Mouse (Mus musculus) hindbrain, embryonic 14.5 days (tissue): ENCODE data around the gene Slc25a53. TPM values are rescaled to one million over a fixed set of nuclear protein-coding genes. Genes with fewer than 3 reads are reported as not detected.
"Not testable (repeated sequence)": the region's sequence is repeated elsewhere in the genome, so short reads cannot be mapped to it uniquely, and the experiment has no call there.

ENCODE experiments used
- ATAC-seq: fragments of 200-750 bp; cut with Nextera tagmentation; 2 replicates; pipeline ENCODE4 v1.8.0; 2017; ENCODE audit warnings: moderate number of reproducible peaks, mild to moderate bottlenecking, moderate TSS enrichment, moderate library complexity; ENCODE audit not compliant: low FRiP score
- DNase-seq: peaks from one replicate; pipeline ENCODE4 v3.0.0-alpha.2; 2015; ENCODE audit warnings: low spot score
- H3K27ac ChIP-seq: fragments of 300-500 bp; sonication (generic); 2 replicates; pipeline ENCODE4 v1.5.1; 2014; ENCODE audit warnings: mild to moderate bottlenecking, moderate library complexity
- H3K27me3 ChIP-seq: fragments of 300-500 bp; sonication (generic); 2 replicates; pipeline ENCODE4 v1.6.1; 2014; ENCODE audit warnings: mild to moderate bottlenecking, low read length, mixed read lengths; ENCODE audit not compliant: control insufficient read depth, insufficient read depth
- H3K36me3 ChIP-seq: fragments of 300-500 bp; sonication (generic); replicated peaks from 2 replicates; pipeline ENCODE4 v1.6.1; 2014; ENCODE audit not compliant: control insufficient read depth, insufficient read depth
- H3K4me1 ChIP-seq: fragments of 300-500 bp; sonication (generic); replicated peaks from 2 replicates; pipeline ENCODE4 v1.6.1; 2014; ENCODE audit warnings: antibody characterized with exemption, low read length, mixed read lengths; ENCODE audit not compliant: control insufficient read depth, insufficient read depth
- H3K4me2 ChIP-seq: fragments of 300-500 bp; sonication (generic); replicated peaks from 2 replicates; pipeline ENCODE4 v1.6.1; 2014; ENCODE audit warnings: mild to moderate bottlenecking, moderate library complexity
- H3K4me3 ChIP-seq: fragments of 300-500 bp; sonication (generic); replicated peaks from 2 replicates; pipeline ENCODE4 v1.5.1; 2014; ENCODE audit warnings: mild to moderate bottlenecking, low read length
- H3K9ac ChIP-seq: fragments of 300-500 bp; sonication (generic); 2 replicates; pipeline ENCODE4 v1.6.1; 2014
- H3K9me3 ChIP-seq: fragments of 300-500 bp; sonication (generic); 2 replicates; pipeline ENCODE4 v1.6.1; 2016; ENCODE audit warnings: low read length; ENCODE audit not compliant: control insufficient read depth
- WGBS: fragments of 180-500 bp; shearing (Covaris S2); extraction: QIAGEN DNeasy Blood & Tissue Kit; methylation state at CpG from one replicate; pipeline ENCODE4 v1.1.7; 2014; 5-methylcytosine and 5-hydroxymethylcytosine counted together
- polyA plus RNA-seq: library from polyadenylated mRNA; unstranded; fragments of >200 nt; fragmentation: Nextera tagmentation; extraction: Ambion mirVana; gene quantifications from 2 replicates; pipeline ENCODE4 v1.2.1, GENCODE M21; 2014

Slc25a53 gene
- polyA plus RNA-seq, 1 experiment from 2014 or later = 12.9 TPM

DNA sequence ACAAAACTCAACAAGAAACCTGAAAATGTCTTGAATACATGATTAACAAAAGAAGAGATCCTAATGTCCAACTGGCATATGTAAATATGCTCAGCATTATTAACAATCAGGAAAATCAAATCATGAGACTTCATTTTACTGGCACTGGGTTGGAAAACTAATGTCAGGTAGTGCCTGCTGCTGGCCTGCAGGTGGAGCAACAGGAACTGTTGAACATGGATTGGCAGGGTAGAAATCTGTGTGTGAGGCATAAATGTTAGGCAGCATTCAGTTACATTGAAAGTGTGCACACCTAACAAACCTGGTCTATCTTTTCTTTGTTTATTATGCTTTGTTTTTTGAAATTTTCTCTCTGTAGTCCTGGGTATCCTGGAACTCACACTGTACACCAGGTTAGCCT is 59.5 kb downstream of the Slc25a53 start:
- no peak overlapping the region for H3K27ac ChIP-seq
- no peak overlapping the region for H3K4me2 ChIP-seq
- DNase-seq (no peak), ATAC-seq (no peak)
- H3K4me1 ChIP-seq = no peaks in the 10 kb centered on the region
- no peak overlapping the region for H3K9ac ChIP-seq
- H3K9me3 ChIP-seq = no peaks in the 10 kb centered on the region
- H3K4me3 ChIP-seq = no peak overlapping the region
- H3K36me3 ChIP-seq = no peaks in the 10 kb centered on the region
- H3K27me3 ChIP-seq = no peaks in the 10 kb centered on the region

DNA sequence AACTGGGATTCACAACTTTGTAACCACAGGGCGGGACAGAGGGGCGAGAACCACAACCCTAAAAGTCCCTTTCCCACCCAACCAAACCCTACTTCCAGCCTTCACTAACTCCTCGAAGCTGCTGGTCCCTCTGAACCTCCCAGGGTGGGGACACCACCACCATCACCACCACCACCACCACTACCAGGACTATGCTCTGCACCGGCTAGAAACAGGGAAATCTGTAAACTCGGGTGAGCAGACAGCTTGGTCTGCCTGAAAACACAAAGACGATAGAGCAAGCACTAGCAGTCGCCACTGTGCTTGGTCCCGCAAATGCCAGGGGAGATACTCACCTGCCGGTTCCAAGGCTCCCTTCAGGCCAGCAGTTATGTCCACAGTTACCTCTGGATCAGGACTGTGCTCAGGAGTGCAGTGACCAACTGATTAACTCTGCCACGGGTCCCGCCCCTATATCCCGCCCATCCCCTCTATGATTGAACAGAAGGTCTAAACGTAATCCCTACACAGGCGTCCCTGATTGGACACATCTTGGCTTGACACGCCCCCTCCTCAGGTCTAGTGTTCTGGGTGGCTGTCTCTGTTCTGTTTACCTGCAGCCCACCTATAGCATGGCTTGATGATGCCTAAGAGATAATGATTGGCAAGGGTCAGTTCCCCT is 61.5 kb downstream of the Slc25a53 start, which contains the start of the genes Tmsb15l and Tmsb15b1:
TSS of gene Tmsb15l (minus strand) at position 446 of the 661 bp plus-strand sequence.
TSS of gene Tmsb15b1 (minus strand) at position 451 of the 661 bp plus-strand sequence.
- H3K4me2 ChIP-seq = peak within 1 kb of the TSS; percentile 56
- no peaks in the 10 kb centered on the region for H3K4me1 ChIP-seq
- no peaks in the 10 kb centered on the region for H3K9me3 ChIP-seq
- peak; percentile 100 for ATAC-seq
- H3K4me3 ChIP-seq = peak within 1 kb of the TSS; percentile 41
- peak within 1 kb of the TSS; percentile 53 for H3K9ac ChIP-seq
- H3K27ac ChIP-seq = no peak within 1 kb of the TSS
- DNase-seq = peak; percentile 73
- H3K36me3 ChIP-seq = no peaks in the 10 kb centered on the region
- WGBS = 30% methylated on average over 15 of the region's 15 CpGs
- no peaks in the 10 kb centered on the region for H3K27me3 ChIP-seq

DNA sequence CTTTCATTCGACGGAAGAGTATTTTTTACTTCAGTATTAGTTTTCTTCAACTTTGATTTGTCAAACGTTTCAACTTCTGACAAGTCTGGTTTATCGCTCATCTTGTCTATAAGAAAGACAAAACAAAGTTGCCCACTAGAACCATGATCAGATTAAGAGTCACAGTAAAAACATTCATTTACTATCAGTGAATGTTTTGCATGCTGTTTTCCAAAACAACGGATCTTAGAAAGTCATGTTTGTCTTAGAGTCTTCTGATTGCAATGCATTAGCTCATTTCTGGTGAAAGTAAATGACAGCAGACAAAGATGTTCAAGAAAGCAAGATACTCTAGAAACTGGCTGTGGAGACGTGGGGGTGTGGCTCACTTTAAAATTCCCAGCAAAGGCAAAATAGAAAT is 62.7 kb downstream of the Slc25a53 start, which contains the start of gene Tmsb15b2:
TSS of gene Tmsb15b2 (minus strand) at position 101 of the 400 bp plus-strand sequence.
- H3K27ac ChIP-seq, DNase-seq, H3K36me3 ChIP-seq, ATAC-seq, H3K27me3 ChIP-seq, H3K9me3 ChIP-seq, H3K4me1 ChIP-seq: not testable (repeated sequence)
- H3K4me2 ChIP-seq = peak within 1 kb of the TSS; percentile 56
- H3K9ac ChIP-seq = peak within 1 kb of the TSS; percentile 53
- 87% methylated on average over 6 of the region's 6 CpGs for WGBS
- H3K4me3 ChIP-seq = peak within 1 kb of the TSS; percentile 41

DNA sequence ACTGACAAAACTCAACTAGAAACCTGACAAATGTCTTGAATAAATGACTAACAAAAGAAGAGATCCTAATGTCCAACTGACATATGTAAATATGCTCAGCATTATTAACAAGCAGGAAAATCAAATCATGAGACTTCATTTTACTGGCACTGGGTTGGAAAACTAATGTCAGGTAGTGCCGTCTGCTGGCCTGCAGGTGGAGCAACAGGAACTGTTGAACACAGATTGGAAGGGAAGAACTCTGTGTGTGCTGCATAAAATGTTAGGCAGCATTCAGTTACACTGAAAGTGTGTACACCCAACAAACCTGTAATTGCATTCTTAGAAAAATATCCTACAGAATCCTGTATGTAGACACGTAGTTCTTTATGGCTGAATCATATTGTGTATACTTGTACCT is 78.4 kb downstream of the Slc25a53 start:
- ATAC-seq (no peak), DNase-seq (no peak)
- Histone ChIP-seq H3K4me3 (no peak overlapping the region), H3K9ac (no peak overlapping the region), H3K36me3 (no peaks in the 10 kb centered on the region), H3K27ac (no peak overlapping the region), H3K27me3 (no peaks in the 10 kb centered on the region), H3K9me3 (no peaks in the 10 kb centered on the region), H3K4me2 (no peak overlapping the region), H3K4me1 (no peaks in the 10 kb centered on the region)
- 20% methylated on average over 2 of the region's 2 CpGs for WGBS

DNA sequence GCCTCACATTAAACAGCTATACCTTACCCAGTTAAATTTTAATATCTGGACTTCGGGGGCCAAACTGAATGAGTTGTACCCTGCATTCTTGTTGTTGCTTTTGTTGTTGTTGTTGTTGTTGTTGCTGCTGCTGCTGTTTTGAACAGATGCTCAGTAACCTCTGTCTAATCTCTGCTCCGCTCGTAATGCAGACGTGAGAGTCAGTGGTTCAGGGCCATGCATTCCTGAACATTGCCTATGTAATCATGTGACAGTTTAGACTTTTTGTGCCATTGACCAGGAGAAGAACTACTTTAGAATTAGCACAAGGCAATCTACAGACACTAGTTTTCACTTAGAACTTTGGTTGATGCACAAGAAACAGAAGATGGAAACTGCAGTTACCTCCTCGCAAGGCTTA is 79.8 kb downstream of the Slc25a53 start:
- ATAC-seq = peak; percentile 23; the same call in 1 of the 2 replicates
- DNase-seq, H3K36me3 ChIP-seq, H3K9me3 ChIP-seq, H3K4me1 ChIP-seq, H3K27me3 ChIP-seq: not testable (repeated sequence)
- H3K9ac ChIP-seq = peak overlapping the region; percentile 36; the same call in 1 of the 2 replicates
- H3K27ac ChIP-seq = 0 out of 2 replicates have a peak overlapping the region, but pooled peaks have one; percentile 7
- H3K4me2 ChIP-seq = peak overlapping the region; percentile 50
- H3K4me3 ChIP-seq = peak overlapping the region; percentile 39
- WGBS = 67% methylated on average over 5 of the region's 5 CpGs

DNA sequence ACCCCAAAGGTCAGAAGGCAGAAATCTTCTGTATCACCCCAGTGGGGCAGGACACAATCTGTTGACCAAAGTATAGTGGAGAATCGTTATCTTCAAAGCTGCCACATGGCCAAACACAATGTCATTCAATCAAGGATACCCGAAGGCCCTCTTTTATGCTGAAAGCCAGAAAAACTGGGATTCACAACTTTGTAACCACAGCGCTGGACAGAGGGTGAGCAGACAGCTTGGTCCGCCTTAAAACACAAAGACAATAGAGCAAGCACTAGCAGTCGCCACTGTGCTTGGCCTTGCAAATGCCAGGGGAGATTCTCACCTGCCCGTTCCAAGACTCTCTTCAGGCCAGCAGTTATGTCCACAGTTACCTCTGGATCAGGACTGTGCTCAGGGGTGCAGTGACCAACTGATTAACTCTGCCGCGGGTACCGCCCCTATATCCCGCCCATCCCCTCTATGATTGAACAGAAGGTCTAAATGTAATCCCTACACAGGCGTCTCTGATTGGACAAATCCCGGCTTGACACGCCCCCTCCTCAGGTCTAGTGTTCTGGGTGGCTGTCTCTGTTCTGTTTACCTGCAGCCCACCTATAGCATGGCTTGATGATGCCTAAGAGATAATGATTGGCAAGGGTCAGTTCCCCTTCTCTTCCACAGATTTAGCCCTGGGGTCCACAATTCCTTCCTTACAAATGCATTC is 80.4 kb downstream of the Slc25a53 start:
- peak overlapping the region; percentile 50 for H3K4me2 ChIP-seq
- 24% methylated on average over 13 of the region's 13 CpGs for WGBS

DNA sequence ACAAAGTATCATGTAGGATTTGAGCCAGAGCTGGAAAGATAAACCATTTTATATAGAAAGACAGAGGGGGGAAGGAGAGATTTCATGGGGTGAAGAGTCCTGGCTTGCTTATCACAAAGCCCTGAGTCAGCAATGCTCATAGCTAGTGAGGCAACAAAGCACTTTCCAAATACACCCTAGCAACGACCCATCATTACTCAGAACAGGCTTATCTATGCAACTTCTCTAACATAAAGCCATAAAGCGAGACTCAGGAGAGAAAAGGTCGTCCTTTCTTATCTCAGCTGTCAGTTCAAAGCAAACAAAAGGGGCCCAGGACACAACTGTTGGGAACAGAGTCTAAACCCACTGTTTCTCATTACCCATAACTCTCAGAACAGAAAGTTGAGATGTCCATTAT is 100.1 kb downstream of the Slc25a53 start:
- Histone ChIP-seq H3K27me3 (no peaks in the 10 kb centered on the region), H3K36me3 (no peaks in the 10 kb centered on the region), H3K27ac (no peak overlapping the region), H3K9me3 (no peaks in the 10 kb centered on the region), H3K4me1 (no peaks in the 10 kb centered on the region), H3K9ac (no peak overlapping the region), H3K4me2 (no peak overlapping the region), H3K4me3 (no peak overlapping the region)
- ATAC-seq (no peak), DNase-seq (no peak)
- WGBS = 52% methylated on average over 3 of the region's 3 CpGs

More for the DNA sequence above, 80.4 kb downstream of the Slc25a53 start:
- peak overlapping the region; percentile 39 for H3K4me3 ChIP-seq
- not testable (repeated sequence) for H3K27me3 ChIP-seq, H3K36me3 ChIP-seq, H3K4me1 ChIP-seq, H3K9me3 ChIP-seq
- DNase-seq (peak; percentile 69), ATAC-seq (peak; percentile 100)
- peak overlapping the region; percentile 47 for H3K9ac ChIP-seq
- H3K27ac ChIP-seq = 0 out of 2 replicates have a peak overlapping the region, but pooled peaks have one; percentile 7

Other genes with a start within 250 kb of the Slc25a53 start
- gene Plp1, start 215.6 kb downstream of the Slc25a53 start, polyA plus RNA-seq = 11.9 and 12.3 TPM in 2 replicates
- gene Rab9b, start 169.5 kb downstream of the Slc25a53 start, polyA plus RNA-seq = 23.8 and 25.8 TPM in 2 replicates
- not detected in 2 replicates for gene H2bfm, start 111.0 kb downstream of the Slc25a53 start, polyA plus RNA-seq
- 75.3 and 102 TPM in 2 replicates for gene Tmsb15b2, start 62.8 kb downstream of the Slc25a53 start, polyA plus RNA-seq
- gene Tmsb15l, start 61.4 kb downstream of the Slc25a53 start, polyA plus RNA-seq = 8.8 and 9.5 TPM in 2 replicates
- gene Tmsb15b1, start 61.4 kb downstream of the Slc25a53 start, polyA plus RNA-seq = 26.4 and 33.1 TPM in 2 replicates
- gene Zcchc18, start 45.1 kb downstream of the Slc25a53 start, polyA plus RNA-seq = 372 and 450 TPM in 2 replicates
- gene Fam199x, start 11.3 kb upstream of the Slc25a53 start, polyA plus RNA-seq = 10.9 and 11.5 TPM in 2 replicates
- not detected in 2 replicates for gene Esx1, start 83.8 kb upstream of the Slc25a53 start, polyA plus RNA-seq